Mouse (Mus musculus): ENCODE data around the gene Creld1.

DNA sequence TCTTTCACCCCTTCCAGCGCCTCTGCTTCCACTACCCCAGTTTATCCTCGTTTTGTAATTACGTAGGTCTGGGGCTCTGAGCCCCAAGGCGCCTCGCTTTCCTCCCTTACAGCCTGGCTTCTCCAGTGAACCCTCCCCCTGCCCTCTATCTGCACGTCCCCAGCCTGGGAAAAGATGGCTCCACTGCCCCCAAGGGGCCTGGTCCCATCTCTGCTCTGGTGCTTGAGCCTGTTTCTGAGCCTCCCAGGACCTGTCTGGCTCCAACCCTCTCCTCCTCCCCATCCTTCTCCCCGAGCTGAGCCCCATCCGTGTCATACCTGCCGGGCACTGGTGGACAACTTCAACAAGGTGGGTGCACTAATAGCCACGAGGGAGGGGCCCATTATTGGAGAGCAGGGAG, 632 bp downstream of the Creld1 start:
- no peak for TF ChIP-seq CTCF (conservative IDR thresholded peaks at IDR 0.05; ENCODE audit: low read length)
- no peak for TF ChIP-seq NANOG (IDR thresholded peaks at IDR 0.05; ENCODE audit: borderline replicate concordance, low read length)

Measured in E14TG2a.4 (cell line).